11 mouse cellular contexts compared by ENCODE assay signal in genomic region chr2:157613997-157614396, GRCm38 (mm10). TPM values are rescaled to one million over a fixed set of nuclear protein-coding genes. Genes with fewer than 3 reads are reported as not detected.
DNase-seq lines count a peak whose midpoint lies in the region; ATAC-seq and TF ChIP-seq lines count a peak whose summit lies in the region.
"Had no signal": no experiment of that assay in that cellular context is flagged by ENCODE, and none has a peak within 500 bp of the region (broad histone marks: within the 10 kb centered on the region; RNA-seq: fewer than 3 reads in every experiment).

No protein-coding gene starts in this region.

- H3K27me3 ChIP-seq in forebrain, embryonic 10.5 days (ENCODE audit: poor library complexity, severe bottlenecking), result peaks cover 12% of the 10 kb centered on the region
- H3K27me3 ChIP-seq in forebrain, embryonic 14.5 days (replicated peaks; ENCODE audit: control insufficient read depth, insufficient read depth, low read length), result no peaks in the 10 kb centered on the region
- no peaks in the 10 kb centered on the region for H3K27me3 ChIP-seq in intestine, embryonic 16.5 days (replicated peaks; ENCODE audit: control insufficient read depth, insufficient read depth, low read length)

- no peak overlapping the region for H3K9ac ChIP-seq in forebrain, embryonic 14.5 days (ENCODE audit: low read length)
- H3K9ac ChIP-seq in intestine, embryonic 16.5 days (ENCODE audit: low read depth, low read length), result peak overlapping the region; percentile 31

- peak overlapping the region; percentile 21; the same call in 1 of the 2 replicates for H3K4me3 ChIP-seq in forebrain, embryonic 10.5 days
- H3K4me3 ChIP-seq in forebrain, embryonic 14.5 days (ENCODE audit: low read depth, low read length), result no peak overlapping the region
- peak overlapping the region; percentile 16 for H3K4me3 ChIP-seq in intestine, embryonic 16.5 days (ENCODE audit: low read length)
- no peak overlapping the region for H3K4me3 ChIP-seq in gastrocnemius, adult 2 months

- no peaks in the 10 kb centered on the region for H3K9me3 ChIP-seq in forebrain, embryonic 10.5 days
- H3K9me3 ChIP-seq in forebrain, embryonic 14.5 days (replicated peaks; ENCODE audit: control insufficient read depth, low read length), result no peaks in the 10 kb centered on the region
- no peaks in the 10 kb centered on the region for H3K9me3 ChIP-seq in intestine, embryonic 16.5 days (ENCODE audit: control insufficient read depth, low read length)

- no peak overlapping the region for H3K4me2 ChIP-seq in forebrain, embryonic 14.5 days (ENCODE audit: low read length)
- peak overlapping the region; percentile 37 for H3K4me2 ChIP-seq in intestine, embryonic 16.5 days (ENCODE audit: low read depth, low read length)

- no peak for DNase-seq in forebrain, embryonic 10.5 days (ENCODE audit: extremely low spot score, low spot score)
- DNase-seq in forebrain, embryonic 14.5 days (ENCODE audit: low spot score), result no peak
- peak; percentile 52 for DNase-seq in MEL-GATA-1-ER (ENCODE audit: extremely low read depth, low read depth)
- DNase-seq in retina, embryonic 14.5 days (ENCODE audit: low spot score), result peak; percentile 18
- DNase-seq in ovary, postnatal 10 days (ENCODE audit: low spot score), result no peak
- DNase-seq in urinary bladder, postnatal 25 days (ENCODE audit: low spot score), result no peak
- no peak for DNase-seq in gastrocnemius, adult 2 months
- DNase-seq: cerebellum, postnatal 25 days; heart, postnatal 4 days; lung, adult 2 months had no signal

- peaks cover 16% of the 10 kb centered on the region for H3K4me1 ChIP-seq in forebrain, embryonic 10.5 days
- 0 out of 2 replicates have a peak, but pooled peaks cover 5% of the 10 kb centered on the region for H3K4me1 ChIP-seq in forebrain, embryonic 14.5 days (ENCODE audit: control insufficient read depth, insufficient read depth, low read length)
- H3K4me1 ChIP-seq in intestine, embryonic 16.5 days (ENCODE audit: control insufficient read depth, insufficient read depth, low read length), result peaks cover 7% of the 10 kb centered on the region

- no peak for ATAC-seq in forebrain, embryonic 14.5 days
- ATAC-seq in intestine, embryonic 16.5 days, result peak; percentile 77

- intact Hi-C loops in gastrocnemius, adult 2 months (cut with DNase I), result no loop called here

- peak overlapping the region; percentile 1; the same call in 1 of the 2 replicates for H3K27ac ChIP-seq in forebrain, embryonic 10.5 days
- H3K27ac ChIP-seq in forebrain, embryonic 14.5 days (ENCODE audit: low read depth, low read length), result no peak overlapping the region
- no peak overlapping the region for H3K27ac ChIP-seq in intestine, embryonic 16.5 days (ENCODE audit: low read length)
- no peak overlapping the region for H3K27ac ChIP-seq in gastrocnemius, adult 2 months

- H3K36me3 ChIP-seq in forebrain, embryonic 10.5 days (replicated peaks), result no peaks in the 10 kb centered on the region
- no peaks in the 10 kb centered on the region for H3K36me3 ChIP-seq in forebrain, embryonic 14.5 days (ENCODE audit: control insufficient read depth, insufficient read depth, low read length)
- H3K36me3 ChIP-seq in intestine, embryonic 16.5 days (ENCODE audit: control insufficient read depth, insufficient read depth, low read length), result no peaks in the 10 kb centered on the region

- 12% methylated on average over 11 of the region's 11 CpGs for WGBS in forebrain, embryonic 10.5 days
- WGBS in forebrain, embryonic 14.5 days, result 11% methylated on average over 11 of the region's 11 CpGs
- WGBS in intestine, embryonic 16.5 days, result 11% methylated on average over 11 of the region's 11 CpGs

- TF ChIP-seq CTCF in gastrocnemius, adult 2 months (IDR thresholded peaks at IDR 0.05), result no peak

RNA-seq across cellular contexts. Expression of gene Blcap, which starts 42.9 kb away (rescaled TPM):
- polyA plus RNA-seq in forebrain, embryonic 10.5 days (2016; fragmentation: Nextera tagmentation; extraction: Ambion mirVana), result 78.7 and 82.3 TPM in 2 replicates
- 240 and 254 TPM in 2 replicates for polyA plus RNA-seq in forebrain, embryonic 14.5 days (2014; fragmentation: Nextera tagmentation; extraction: Ambion mirVana)
- 39.0 and 42.0 TPM in 2 replicates for polyA plus RNA-seq in intestine, embryonic 16.5 days (2015; fragmentation: Nextera tagmentation; extraction: Ambion mirVana)
- total RNA-seq in gastrocnemius, adult 2 months (2021), result 10 to 100 TPM; 29.7 to 36.5 TPM

RNA-seq across cellular contexts. Expression of gene Nnat, which starts 54.1 kb away (rescaled TPM):
- polyA plus RNA-seq in forebrain, embryonic 10.5 days (2016; fragmentation: Nextera tagmentation; extraction: Ambion mirVana), result 1,904 and 2,173 TPM in 2 replicates
- 6,589 and 7,102 TPM in 2 replicates for polyA plus RNA-seq in forebrain, embryonic 14.5 days (2014; fragmentation: Nextera tagmentation; extraction: Ambion mirVana)
- polyA plus RNA-seq in intestine, embryonic 16.5 days (2015; fragmentation: Nextera tagmentation; extraction: Ambion mirVana), result 302 and 323 TPM in 2 replicates
- under 1 TPM; 0.20 to 0.36 TPM for total RNA-seq in gastrocnemius, adult 2 months (2021)

Comparison
In these comparisons a context has a peak if more than half of its experiments do, and no peak if none do; other contexts are left out.
1. H3K4me3 ChIP-seq: peak in forebrain, embryonic 10.5 days (single experiment) and intestine, embryonic 16.5 days (single experiment); none in forebrain, embryonic 14.5 days (single experiment) and gastrocnemius, adult 2 months (single experiment).
2. DNase-seq: peak in MEL-GATA-1-ER (single experiment) and retina, embryonic 14.5 days (single experiment); none in forebrain, embryonic 10.5 days (single experiment), forebrain, embryonic 14.5 days (single experiment), ovary, postnatal 10 days (single experiment), urinary bladder, postnatal 25 days (single experiment) and gastrocnemius, adult 2 months (single experiment).